Mouse (Mus musculus) megakaryocyte, embryonic 14.5 days (primary cell): ENCODE data around the gene Itgb1. TPM values are rescaled to one million over a fixed set of nuclear protein-coding genes. Genes with fewer than 3 reads are reported as not detected.

ENCODE experiments used
- H3K27me3 ChIP-seq: replicated peaks from 2 replicates; pipeline ENCODE3; 2012; ENCODE audit warnings: inconsistent platforms
- H3K36me3 ChIP-seq: replicated peaks from 2 replicates; pipeline ENCODE3; 2012; ENCODE audit warnings: low read length, inconsistent platforms, mixed read lengths
- H3K4me1 ChIP-seq: 2 replicates; pipeline ENCODE4 v1.6.1; 2012; ENCODE audit warnings: inconsistent platforms
- H3K4me3 ChIP-seq: replicated peaks from 2 replicates; pipeline ENCODE3; 2012; ENCODE audit warnings: moderate library complexity, mild to moderate bottlenecking, inconsistent platforms
- H3K9me3 ChIP-seq: 2 replicates; pipeline ENCODE4 v1.6.1; 2012; ENCODE audit warnings: inconsistent platforms
- FLI1 ChIP-seq: IDR thresholded peaks from 2 replicates; pipeline ENCODE4 v1.6.1; 2012; ENCODE audit warnings: low read length, inconsistent platforms, mixed read lengths
- GATA1 ChIP-seq: IDR thresholded peaks from 3 replicates; pipeline ENCODE4 v1.6.1; 2012; ENCODE audit warnings: mixed read lengths, low read length, inconsistent platforms, borderline replicate concordance
- polyA plus RNA-seq: library from polyadenylated mRNA; stranded (reverse); fragments of >175 nt; gene quantifications from 2 replicates; pipeline ENCODE4 v1.2.3, GENCODE M21; 2012; ENCODE audit warnings: low replicate concordance; ENCODE audit not compliant: insufficient read depth

Itgb1 gene
- polyA plus RNA-seq, 1 experiment, result 47.5 TPM

- Histone ChIP-seq H3K4me1 (peaks cover 61% of the 10 kb centered on the region), H3K36me3 (peaks cover 12% of the 10 kb centered on the region), H3K9me3 (peaks cover 10% of the 10 kb centered on the region; the same call in 1 of the 2 replicates), H3K4me3 (peak overlapping the region; percentile 92), H3K27me3 (no peaks in the 10 kb centered on the region)
- TF ChIP-seq GATA1 (no peak; the same call in 2 of the 3 replicates), FLI1 (no peak)
Measured at GRCm38 (mm10) chr8:128654365-128655099, 30.9 kb upstream of the Itgb1 start.

- peaks cover 8% of the 10 kb centered on the region for H3K36me3 ChIP-seq
- peaks cover 23% of the 10 kb centered on the region for H3K4me1 ChIP-seq
- H3K4me3 ChIP-seq, result no peak overlapping the region
- peaks cover 10% of the 10 kb centered on the region; the same call in 1 of the 2 replicates for H3K9me3 ChIP-seq
- TF ChIP-seq GATA1 (no peak), FLI1 (no peak)
- no peaks in the 10 kb centered on the region for H3K27me3 ChIP-seq
Measured at GRCm38 (mm10) chr8:128662144-128662543, 23.3 kb upstream of the Itgb1 start.

GRCm38 (mm10) chr8:128662696-128663095 lies 22.8 kb upstream of the Itgb1 start:
- Histone ChIP-seq H3K36me3 (peaks cover 8% of the 10 kb centered on the region), H3K4me3 (no peak overlapping the region), H3K9me3 (peaks cover 10% of the 10 kb centered on the region; the same call in 1 of the 2 replicates), H3K27me3 (no peaks in the 10 kb centered on the region), H3K4me1 (peaks cover 23% of the 10 kb centered on the region)
- TF ChIP-seq GATA1, result no peak
- TF ChIP-seq FLI1, result no peak

- peaks cover 8% of the 10 kb centered on the region; the same call in 1 of the 2 replicates for H3K9me3 ChIP-seq
- peaks cover 23% of the 10 kb centered on the region for H3K4me1 ChIP-seq
- H3K4me3 ChIP-seq, result no peak overlapping the region
- H3K27me3 ChIP-seq, result no peaks in the 10 kb centered on the region
- H3K36me3 ChIP-seq, result peaks cover 7% of the 10 kb centered on the region
- no peak for TF ChIP-seq GATA1
- TF ChIP-seq FLI1, result no peak
Measured at GRCm38 (mm10) chr8:128663106-128663505, 22.3 kb upstream of the Itgb1 start.

GRCm38 (mm10) chr8:128666576-128667263 lies 18.7 kb upstream of the Itgb1 start:
- Histone ChIP-seq H3K9me3 (no peaks in the 10 kb centered on the region), H3K4me3 (no peak overlapping the region), H3K4me1 (peaks cover 14% of the 10 kb centered on the region), H3K27me3 (no peaks in the 10 kb centered on the region), H3K36me3 (no peaks in the 10 kb centered on the region)
- TF ChIP-seq GATA1, result no peak
- no peak for TF ChIP-seq FLI1

DNA sequence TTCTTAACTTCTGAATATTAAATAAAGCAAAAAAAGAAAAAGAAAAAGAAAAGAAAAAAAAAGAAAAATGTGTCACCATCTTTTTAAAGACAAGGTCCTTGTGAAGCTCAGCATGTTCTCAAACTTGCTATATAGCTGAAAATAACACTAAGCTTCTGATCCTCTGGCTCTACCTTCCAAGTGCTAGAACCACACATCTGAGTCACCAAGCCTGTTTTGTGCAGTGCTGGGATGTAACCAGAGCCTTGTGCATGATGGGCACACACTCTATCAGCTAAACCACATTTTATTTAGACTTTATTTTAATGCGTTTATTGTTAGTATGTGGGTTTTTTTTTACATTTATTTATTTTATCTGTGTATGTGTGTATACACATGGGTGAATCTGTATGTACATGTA lies 13.6 kb upstream of the Itgb1 start:
- Histone ChIP-seq H3K4me1 (peaks cover 32% of the 10 kb centered on the region), H3K36me3 (no peaks in the 10 kb centered on the region)
- TF ChIP-seq FLI1 (no peak), GATA1 (no peak)

GRCm38 (mm10) chr8:128672441-128672840 lies 13.0 kb upstream of the Itgb1 start:
- Histone ChIP-seq H3K9me3 (no peaks in the 10 kb centered on the region), H3K27me3 (no peaks in the 10 kb centered on the region), H3K4me3 (no peak overlapping the region), H3K4me1 (peaks cover 32% of the 10 kb centered on the region), H3K36me3 (no peaks in the 10 kb centered on the region)
- TF ChIP-seq GATA1 (no peak), FLI1 (no peak)

More for the DNA sequence above, 13.6 kb upstream of the Itgb1 start:
- Histone ChIP-seq H3K27me3 (no peaks in the 10 kb centered on the region), H3K4me3 (no peak overlapping the region), H3K9me3 (no peaks in the 10 kb centered on the region)

GRCm38 (mm10) chr8:128672950-128673349 lies 12.5 kb upstream of the Itgb1 start:
- TF ChIP-seq GATA1 (no peak), FLI1 (no peak)
- Histone ChIP-seq H3K9me3 (no peaks in the 10 kb centered on the region), H3K4me3 (no peak overlapping the region), H3K27me3 (no peaks in the 10 kb centered on the region), H3K36me3 (no peaks in the 10 kb centered on the region), H3K4me1 (peaks cover 32% of the 10 kb centered on the region)

DNA sequence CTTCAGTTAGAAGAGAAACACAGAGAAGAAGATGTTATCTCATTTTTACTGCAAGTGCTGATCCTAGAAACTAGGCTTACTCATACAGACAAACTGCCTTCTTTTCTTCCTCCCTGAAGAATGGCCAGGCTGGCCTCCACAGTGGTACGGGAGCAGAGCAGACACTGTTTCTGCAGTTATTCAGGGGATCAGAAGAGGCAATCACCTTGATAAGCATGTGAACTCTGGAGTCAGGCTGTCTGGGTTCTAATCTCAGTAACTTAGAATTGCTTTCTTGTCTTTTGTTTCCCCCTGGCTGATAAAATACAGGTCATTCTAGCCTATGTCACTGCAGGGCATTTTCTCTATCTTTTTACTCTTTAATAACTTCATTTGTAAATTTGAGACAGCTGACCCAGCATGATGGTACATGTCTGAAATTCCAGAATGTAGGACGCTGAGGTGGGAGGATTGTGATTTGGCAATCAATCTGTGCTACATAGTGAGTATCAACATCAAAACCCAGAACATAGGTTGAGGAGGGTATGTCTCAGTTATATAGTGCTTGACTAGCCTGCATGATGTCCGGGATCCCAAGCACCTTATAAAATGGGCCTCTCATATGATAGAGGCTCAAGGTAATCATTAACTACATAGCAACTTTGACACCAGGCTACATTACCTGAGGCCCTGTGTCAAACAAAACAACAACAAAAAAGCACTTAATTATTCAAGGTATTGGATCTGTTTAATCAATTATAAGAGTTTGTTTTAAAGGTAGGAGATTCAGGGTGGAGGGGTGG lies 9.4 kb upstream of the Itgb1 start:
- Histone ChIP-seq H3K4me3 (no peak overlapping the region), H3K9me3 (no peaks in the 10 kb centered on the region), H3K36me3 (no peaks in the 10 kb centered on the region), H3K4me1 (peaks cover 47% of the 10 kb centered on the region), H3K27me3 (no peaks in the 10 kb centered on the region)
- TF ChIP-seq GATA1 (no peak), FLI1 (no peak)
